In the genomic region with DNA sequence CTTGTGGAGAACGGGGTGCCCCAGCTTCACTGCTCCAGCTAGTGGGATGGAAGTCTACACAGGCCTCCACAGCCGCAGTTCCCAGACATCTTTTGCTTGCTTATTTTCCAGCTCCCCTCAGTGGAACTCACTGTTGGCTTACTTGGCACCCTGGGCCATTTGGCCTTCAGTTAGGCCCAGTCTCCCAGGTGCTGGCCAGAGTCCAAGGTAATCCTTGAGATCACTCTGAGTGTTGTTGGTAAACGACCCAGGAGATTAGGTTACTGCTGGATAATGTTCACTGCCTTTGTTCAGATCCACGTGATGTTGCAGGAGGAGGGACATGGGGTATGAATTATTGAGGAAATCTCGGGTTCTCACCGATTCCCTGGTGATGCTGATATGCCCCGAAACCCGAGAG, we compare ENCODE assay signal across 17 mouse cellular contexts. TPM values are rescaled to one million over a fixed set of nuclear protein-coding genes. Genes with fewer than 3 reads are reported as not detected.
DNase-seq lines count a peak whose midpoint lies in the region; ATAC-seq and TF ChIP-seq lines count a peak whose summit lies in the region.
"Had no signal": no experiment of that assay in that cellular context is flagged by ENCODE, and none has a peak within 500 bp of the region (broad histone marks: within the 10 kb centered on the region; RNA-seq: fewer than 3 reads in every experiment).

No protein-coding gene starts in this region.

- no peak overlapping the region for H3K4me2 ChIP-seq in intestine, postnatal 0 days (replicated peaks; ENCODE audit: low read depth)
- H3K4me2 ChIP-seq in lung, embryonic 16.5 days (ENCODE audit: low read depth, low read length) = no peak overlapping the region
- H3K4me2 ChIP-seq: embryonic facial prominence, embryonic 13.5 days; limb, embryonic 13.5 days; neural tube, embryonic 12.5 days had no signal

- peak; percentile 36 to 49 for DNase-seq in cerebellum, postnatal 14 days
- DNase-seq in cerebellum, adult 9-11 months = no peak
- peak; percentile 72 for DNase-seq in NIH3T3 (ENCODE audit: low read depth)
- DNase-seq in c-Kit-positive CD71-positive TER-119-positive erythroid progenitor cells, embryonic 14.5 days (ENCODE audit: low spot score) = no peak
- no peak for DNase-seq in frontal cortex, postnatal 25 days (ENCODE audit: low spot score in 2 of 2)
- DNase-seq in layer of hippocampus, adult 11-12 months (ENCODE audit: low spot score) = no peak
- DNase-seq: cerebellum, adult 18-20 months; heart, postnatal 36 days; thymus, adult 2 months had no signal

- ATAC-seq in intestine, postnatal 0 days = peak; percentile 48
- no peak; the same call in 1 of the 2 replicates for ATAC-seq in lung, embryonic 16.5 days (ENCODE audit: low read depth)
- ATAC-seq: forebrain, embryonic 16.5 days had no signal

- no peaks in the 10 kb centered on the region for H3K36me3 ChIP-seq in intestine, postnatal 0 days (ENCODE audit: control insufficient read depth, insufficient read depth)
- H3K36me3 ChIP-seq in lung, embryonic 16.5 days (ENCODE audit: control insufficient read depth, insufficient read depth, low read length) = no peaks in the 10 kb centered on the region
- H3K36me3 ChIP-seq: embryonic facial prominence, embryonic 13.5 days; G1E; limb, embryonic 13.5 days; neural tube, embryonic 12.5 days had no signal

- TF ChIP-seq CTCF in intestine, postnatal 0 days (IDR thresholded peaks at IDR 0.05; ENCODE audit: low read depth) = no peak

- peaks cover 7% of the 10 kb centered on the region for H3K4me1 ChIP-seq in intestine, postnatal 0 days (replicated peaks; ENCODE audit: control insufficient read depth, insufficient read depth, low read length)
- no peaks in the 10 kb centered on the region; the same call in 1 of the 2 replicates for H3K4me1 ChIP-seq in lung, embryonic 16.5 days (replicated peaks; ENCODE audit: control insufficient read depth, insufficient read depth, low read length)
- H3K4me1 ChIP-seq: embryonic facial prominence, embryonic 13.5 days; limb, embryonic 13.5 days; neural tube, embryonic 12.5 days had no signal

- H3K27ac ChIP-seq in intestine, postnatal 0 days (ENCODE audit: low read depth, low read length) = peak overlapping the region; percentile 41; the same call in 1 of the 2 replicates
- H3K27ac ChIP-seq in lung, embryonic 16.5 days (ENCODE audit: low read length) = 0 out of 2 replicates have a peak overlapping the region, but pooled peaks have one; percentile 12
- H3K27ac ChIP-seq: embryonic facial prominence, embryonic 13.5 days; limb, embryonic 13.5 days; neural tube, embryonic 12.5 days had no signal

- 55% methylated on average over 8 of the region's 8 CpGs for WGBS in intestine, postnatal 0 days
- 56% methylated on average over 8 of the region's 8 CpGs for WGBS in lung, embryonic 16.5 days

- H3K9ac ChIP-seq in intestine, postnatal 0 days (ENCODE audit: low read depth, low read length) = no peak overlapping the region
- H3K9ac ChIP-seq in lung, embryonic 16.5 days (ENCODE audit: low read length) = no peak overlapping the region
- H3K9ac ChIP-seq: embryonic facial prominence, embryonic 13.5 days; limb, embryonic 13.5 days; neural tube, embryonic 12.5 days had no signal

- H3K4me3 ChIP-seq in intestine, postnatal 0 days (ENCODE audit: low read depth, low read length) = no peak overlapping the region
- H3K4me3 ChIP-seq in lung, embryonic 16.5 days (ENCODE audit: low read length) = no peak overlapping the region
- H3K4me3 ChIP-seq: embryonic facial prominence, embryonic 13.5 days; limb, embryonic 13.5 days; megakaryocyte, embryonic 14.5 days; neural tube, embryonic 12.5 days had no signal

- no peaks in the 10 kb centered on the region for H3K9me3 ChIP-seq in intestine, postnatal 0 days (ENCODE audit: control insufficient read depth)
- H3K9me3 ChIP-seq in lung, embryonic 16.5 days (ENCODE audit: control insufficient read depth, low read length) = peaks cover 4% of the 10 kb centered on the region; the same call in 1 of the 2 replicates
- H3K9me3 ChIP-seq: G1E had no signal

- no peaks in the 10 kb centered on the region for H3K27me3 ChIP-seq in intestine, postnatal 0 days (replicated peaks; ENCODE audit: control insufficient read depth, insufficient read depth, low read length)
- no peaks in the 10 kb centered on the region for H3K27me3 ChIP-seq in lung, embryonic 16.5 days (ENCODE audit: control insufficient read depth, insufficient read depth, low read depth, low read length)
- H3K27me3 ChIP-seq: embryonic facial prominence, embryonic 13.5 days; limb, embryonic 13.5 days; neural tube, embryonic 12.5 days had no signal

RNA-seq across cellular contexts. Expression of gene Nek2, which starts 28.3 kb away (rescaled TPM):
- polyA plus RNA-seq in intestine, postnatal 0 days (2015; fragmentation: Nextera tagmentation; extraction: Ambion mirVana) = 10.7 and 11.9 TPM in 2 replicates
- 52.9 and 54.5 TPM in 2 replicates for polyA plus RNA-seq in lung, embryonic 16.5 days (2015; fragmentation: Nextera tagmentation; extraction: Ambion mirVana)

Comparison
In these comparisons a context has a peak if more than half of its experiments do, and no peak if none do; other contexts are left out.
1. DNase-seq: peak in cerebellum, postnatal 14 days (2 of 2) and NIH3T3 (single experiment); none in cerebellum, adult 9-11 months (single experiment), c-Kit-positive CD71-positive TER-119-positive erythroid progenitor cells, embryonic 14.5 days (single experiment), frontal cortex, postnatal 25 days (0 of 2) and layer of hippocampus, adult 11-12 months (single experiment).